Mouse (Mus musculus) liver, embryonic 14.5 days (tissue): ENCODE measurements around the gene Gm20441.

ENCODE experiments used
- CTCF ChIP-seq: IDR thresholded peaks from 2 replicates; pipeline ENCODE4 v1.5.1; 2016; ENCODE audit warnings: antibody characterized with exemption, low read depth, control low read depth
- EP300 ChIP-seq: IDR thresholded peaks from 2 replicates; pipeline ENCODE4 v1.6.1; 2016; ENCODE audit warnings: antibody characterized with exemption, low read depth

- no peak for TF ChIP-seq CTCF
- TF ChIP-seq EP300: no peak
Measured at GRCm38 (mm10) chr10:75797619-75798175, 16.9 kb upstream of the Gm20441 start.
